Mouse (Mus musculus) heart, embryonic 16.5 days (tissue): ENCODE results near the gene Msl1. TPM values are rescaled to one million over a fixed set of nuclear protein-coding genes. Genes with fewer than 3 reads are reported as not detected.
"Not testable (repeated sequence)": the region's sequence is repeated elsewhere in the genome, so short reads cannot be mapped to it uniquely, and the experiment has no call there.

Experiments used
- ATAC-seq: fragments of 200-750 bp; cut with Nextera tagmentation; replicated peaks from 2 replicates; pipeline ENCODE4 v1.8.0; 2017; ENCODE audit warnings: moderate number of reproducible peaks; ENCODE audit not compliant: insufficient read depth, low FRiP score; ENCODE audit errors: extremely low read depth
- H3K27ac ChIP-seq: fragments of 300-500 bp; sonication (generic); 2 replicates; pipeline ENCODE4 v1.5.1; 2014; ENCODE audit warnings: mild to moderate bottlenecking, low read length, control low read depth, moderate library complexity
- H3K27me3 ChIP-seq: fragments of 300-500 bp; sonication (generic); 2 replicates; pipeline ENCODE4 v1.6.1; 2014; ENCODE audit warnings: low read length, mixed read lengths; ENCODE audit not compliant: control insufficient read depth, insufficient read depth
- H3K36me3 ChIP-seq: fragments of 300-500 bp; sonication (generic); 2 replicates; pipeline ENCODE4 v1.6.1; 2014; ENCODE audit not compliant: control insufficient read depth, insufficient read depth
- H3K4me1 ChIP-seq: fragments of 300-500 bp; sonication (generic); 2 replicates; pipeline ENCODE4 v1.6.1; 2014; ENCODE audit warnings: low read length, mixed read lengths; ENCODE audit not compliant: control insufficient read depth, insufficient read depth
- H3K4me2 ChIP-seq: fragments of 300-500 bp; sonication (generic); 2 replicates; pipeline ENCODE4 v1.6.1; 2014; ENCODE audit warnings: low read depth, mild to moderate bottlenecking, control low read depth, low read length
- H3K4me3 ChIP-seq: fragments of 300-500 bp; sonication (generic); 2 replicates; pipeline ENCODE4 v1.5.1; 2014; ENCODE audit warnings: mild to moderate bottlenecking, control low read depth, low read length
- H3K9ac ChIP-seq: fragments of 300-500 bp; sonication (generic); 2 replicates; pipeline ENCODE4 v1.6.1; 2014; ENCODE audit warnings: low read length, control low read depth
- H3K9me3 ChIP-seq: fragments of 300-500 bp; sonication (generic); replicated peaks from 2 replicates; pipeline ENCODE4 v1.6.1; 2016; ENCODE audit warnings: low read length; ENCODE audit not compliant: control insufficient read depth
- WGBS: fragments of 180-500 bp; shearing (Covaris S2); extraction: QIAGEN DNeasy Blood & Tissue Kit; methylation state at CpG from one replicate; pipeline ENCODE4 v1.1.7; 2014; 5-methylcytosine and 5-hydroxymethylcytosine counted together
- polyA plus RNA-seq: library from polyadenylated mRNA; unstranded; fragments of >200 nt; fragmentation: Nextera tagmentation; extraction: Ambion mirVana; gene quantifications from 2 replicates; pipeline ENCODE4 v1.2.1, GENCODE M21; 2015

Gene Msl1
- polyA plus RNA-seq, 1 experiment from 2014 or later: 15.2 TPM

GRCm38 (mm10) chr11:98797306-98797705 lies 2.0 kb downstream of the Msl1 start:
- no peaks in the 10 kb centered on the region for H3K27me3 ChIP-seq
- H3K4me1 ChIP-seq: peaks cover 22% of the 10 kb centered on the region
- peak overlapping the region; percentile 100 for H3K4me3 ChIP-seq
- peak overlapping the region; percentile 100 for H3K9ac ChIP-seq
- peak overlapping the region; percentile 100 for H3K27ac ChIP-seq
- no peaks in the 10 kb centered on the region for H3K9me3 ChIP-seq
- under 1% methylated on average over 5 of the region's 5 CpGs for WGBS
- ATAC-seq: no peak; the same call in 1 of the 2 replicates
- peaks cover 31% of the 10 kb centered on the region for H3K36me3 ChIP-seq
- H3K4me2 ChIP-seq: peak overlapping the region; percentile 81

GRCm38 (mm10) chr11:98797909-98798308 lies 2.6 kb downstream of the Msl1 start:
- peaks cover 37% of the 10 kb centered on the region for H3K36me3 ChIP-seq

GRCm38 (mm10) chr11:98804605-98805004 lies 9.3 kb downstream of the Msl1 start, which contains the start of gene Casc3:
Gene Casc3, plus strand, starts transcription at chr11:98804905.
- no peaks in the 10 kb centered on the region for H3K27me3 ChIP-seq
- H3K9me3 ChIP-seq: no peaks in the 10 kb centered on the region
- H3K4me3 ChIP-seq: no peak within 1 kb of the TSS
- peak within 1 kb of the TSS; percentile 42; the same call in 1 of the 2 replicates for H3K9ac ChIP-seq
- H3K36me3 ChIP-seq: peaks cover 63% of the 10 kb centered on the region
- peak within 1 kb of the TSS; percentile 43; the same call in 1 of the 2 replicates for H3K27ac ChIP-seq
- H3K4me2 ChIP-seq: no peak within 1 kb of the TSS
- ATAC-seq: no peak
- H3K4me1 ChIP-seq: peaks cover 18% of the 10 kb centered on the region
- 92% methylated on average over 5 of the region's 5 CpGs for WGBS

More at GRCm38 (mm10) chr11:98797909-98798308, 2.6 kb downstream of the Msl1 start:
- Histone ChIP-seq H3K4me1 (peaks cover 22% of the 10 kb centered on the region), H3K9me3 (no peaks in the 10 kb centered on the region), H3K9ac (peak overlapping the region; percentile 100), H3K4me2 (peak overlapping the region; percentile 81), H3K4me3 (peak overlapping the region; percentile 100), H3K27ac (peak overlapping the region; percentile 100), H3K27me3 (no peaks in the 10 kb centered on the region)
- 21% methylated on average over 4 of the region's 4 CpGs for WGBS
- ATAC-seq: no peak

DNA sequence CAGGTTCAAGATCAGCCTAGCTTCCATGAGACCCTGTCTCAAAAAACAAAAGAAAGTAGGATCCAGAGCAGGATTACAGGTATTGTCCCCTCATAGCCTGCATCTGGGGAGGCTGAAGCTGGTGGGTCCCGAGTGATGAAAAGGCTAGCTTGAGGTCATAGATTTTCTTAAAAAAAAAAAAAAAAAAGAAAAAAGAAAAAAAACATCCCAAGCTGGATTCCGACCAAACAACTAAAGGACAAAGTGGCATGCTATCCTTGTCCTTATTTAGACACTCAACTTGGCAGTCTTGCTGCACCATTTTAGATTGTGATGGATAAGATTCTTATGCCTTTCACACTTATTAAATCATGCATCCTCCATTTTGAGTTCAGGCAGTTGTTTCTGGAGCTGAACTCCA lies 13.1 kb downstream of the Msl1 start:
- Histone ChIP-seq H3K4me1 (peaks cover 28% of the 10 kb centered on the region), H3K27ac (peak overlapping the region; percentile 97), H3K4me3 (no peak overlapping the region), H3K9me3 (no peaks in the 10 kb centered on the region), H3K27me3 (no peaks in the 10 kb centered on the region), H3K36me3 (peaks cover 52% of the 10 kb centered on the region), H3K9ac (no peak overlapping the region; the same call in 1 of the 2 replicates), H3K4me2 (no peak overlapping the region)
- 73% methylated on average over 2 of the region's 2 CpGs for WGBS
- ATAC-seq: no peak

GRCm38 (mm10) chr11:98809457-98810290 lies 14.4 kb downstream of the Msl1 start:
- Histone ChIP-seq H3K4me3 (peak overlapping the region; percentile 83), H3K27ac (peak overlapping the region; percentile 97), H3K4me2 (peak overlapping the region; percentile 71), H3K4me1 (peaks cover 23% of the 10 kb centered on the region), H3K9me3 (no peaks in the 10 kb centered on the region), H3K27me3 (no peaks in the 10 kb centered on the region), H3K36me3 (peaks cover 45% of the 10 kb centered on the region), H3K9ac (peak overlapping the region; percentile 95)
- WGBS: under 1% methylated on average over 84 of the region's 84 CpGs
- ATAC-seq: peak; percentile 99

- H3K27me3 ChIP-seq: no peaks in the 10 kb centered on the region
- peaks cover 23% of the 10 kb centered on the region for H3K4me1 ChIP-seq
- WGBS: 55% methylated on average over 7 of the region's 7 CpGs
- peak overlapping the region; percentile 95 for H3K9ac ChIP-seq
- H3K4me3 ChIP-seq: peak overlapping the region; percentile 83
- ATAC-seq: no peak
- peaks cover 42% of the 10 kb centered on the region for H3K36me3 ChIP-seq
- H3K9me3 ChIP-seq: no peaks in the 10 kb centered on the region
- H3K27ac ChIP-seq: peak overlapping the region; percentile 97; the same call in 1 of the 2 replicates
- peak overlapping the region; percentile 71 for H3K4me2 ChIP-seq
Observed at GRCm38 (mm10) chr11:98810686-98811085, 15.4 kb downstream of the Msl1 start.

GRCm38 (mm10) chr11:98816706-98817239 lies 21.5 kb downstream of the Msl1 start:
- ATAC-seq: no peak
- no peak overlapping the region for H3K27ac ChIP-seq
- H3K4me3 ChIP-seq: no peak overlapping the region
- 0 out of 2 replicates have a peak, but pooled peaks cover 4% of the 10 kb centered on the region for H3K9me3 ChIP-seq
- peaks cover 50% of the 10 kb centered on the region for H3K36me3 ChIP-seq
- H3K9ac ChIP-seq: no peak overlapping the region
- no peaks in the 10 kb centered on the region for H3K27me3 ChIP-seq
- no peak overlapping the region for H3K4me2 ChIP-seq
- 81% methylated on average over 1 of the region's 1 CpGs for WGBS
- peaks cover under 1% of the 10 kb centered on the region; the same call in 1 of the 2 replicates for H3K4me1 ChIP-seq

DNA sequence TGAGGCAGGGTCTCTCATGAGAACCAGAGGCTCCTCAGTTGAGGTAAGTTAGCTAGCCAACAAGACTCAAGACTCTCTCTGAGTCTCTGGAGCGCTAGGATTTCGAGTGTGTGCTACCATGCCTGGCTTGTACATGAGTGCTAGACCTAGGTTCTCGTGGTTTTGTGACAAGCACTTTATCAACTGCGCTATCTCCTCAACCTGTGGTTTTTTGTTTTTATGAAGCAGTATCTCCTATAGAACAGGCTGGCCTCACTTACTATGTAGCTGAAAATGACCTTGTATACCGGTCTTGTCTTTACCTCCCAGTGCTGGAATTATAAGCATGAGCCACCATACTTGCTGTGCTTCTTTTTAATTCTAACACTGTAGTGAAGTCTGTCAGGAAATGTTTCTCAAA lies 25.7 kb downstream of the Msl1 start:
- H3K36me3 ChIP-seq: peaks cover 54% of the 10 kb centered on the region
- no peak overlapping the region for H3K27ac ChIP-seq
- 89% methylated on average over 5 of the region's 5 CpGs for WGBS
- H3K4me3 ChIP-seq: no peak overlapping the region
- ATAC-seq: no peak
- no peak overlapping the region for H3K9ac ChIP-seq
- H3K27me3 ChIP-seq: no peaks in the 10 kb centered on the region
- H3K9me3 ChIP-seq: 0 out of 2 replicates have a peak, but pooled peaks cover 4% of the 10 kb centered on the region
- H3K4me1 ChIP-seq: no peaks in the 10 kb centered on the region
- H3K4me2 ChIP-seq: no peak overlapping the region

DNA sequence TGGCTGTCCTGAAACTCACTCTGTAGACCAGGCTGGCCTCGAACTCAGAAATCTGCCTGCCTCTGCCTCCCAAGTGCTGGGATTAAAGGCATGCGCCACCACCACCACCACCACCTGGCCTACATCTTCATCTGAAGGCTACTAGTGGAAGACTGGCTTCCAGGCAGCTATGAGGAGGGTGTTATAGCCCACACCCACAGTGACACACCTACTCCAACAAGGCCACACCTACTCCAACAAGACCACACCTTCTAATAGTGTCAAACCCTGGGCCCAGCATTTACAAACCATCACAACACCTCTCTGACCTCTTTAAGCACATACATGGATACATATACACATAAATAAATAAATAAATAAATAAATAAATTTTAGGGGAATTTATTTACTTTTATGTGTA lies 30.8 kb downstream of the Msl1 start:
- H3K27me3 ChIP-seq, H3K4me2 ChIP-seq, H3K9me3 ChIP-seq, H3K4me3 ChIP-seq, H3K4me1 ChIP-seq, H3K27ac ChIP-seq, H3K9ac ChIP-seq, ATAC-seq: not testable (repeated sequence)
- H3K36me3 ChIP-seq: peaks cover 67% of the 10 kb centered on the region
- WGBS: 94% methylated on average over 2 of the region's 2 CpGs
